Mouse (Mus musculus) macrophage (primary cell): ENCODE results near the gene Dhx8. TPM values are rescaled to one million over a fixed set of nuclear protein-coding genes. Genes with fewer than 3 reads are reported as not detected.
A peak's percentile ranks its signal among the peaks of the same experiment; 100 is the strongest.

Experiments
- H3K27ac ChIP-seq: fragments of 350-480 bp; formaldehyde crosslinking; 2 replicates; pipeline ENCODE4 v1.9.0; 2021
- H3K36me3 ChIP-seq: fragments of 350-480 bp; formaldehyde crosslinking; 2 replicates; pipeline ENCODE4 v1.9.0; 2021; ENCODE audit errors: inconsistent target
- H3K4me3 ChIP-seq: fragments of 350-480 bp; formaldehyde crosslinking; 2 replicates; pipeline ENCODE4 v1.9.0; 2021; ENCODE audit errors: inconsistent target
- H3K79me2 ChIP-seq: fragments of 350-480 bp; formaldehyde crosslinking; 2 replicates; pipeline ENCODE4 v1.9.0; 2021; ENCODE audit errors: inconsistent target
- WGBS: methylation state at CpG from one replicate; pipeline ENCODE4 v1.1.7; 2026; ENCODE audit warnings: inconsistent platforms; ENCODE audit not compliant: missing documents; 5-methylcytosine and 5-hydroxymethylcytosine counted together
- polyA plus RNA-seq: library from polyadenylated mRNA; stranded (reverse); fragments of 250-400 nt; gene quantifications from 3 replicates; pipeline ENCODE4 v1.2.4, GENCODE M21; 2018; ENCODE audit warnings: inconsistent platforms
- total RNA-seq, 78 experiments: library from RNA; depleted of rRNA; stranded (reverse); fragments of 250-400 nt; gene quantifications; 1 replicate in 9 of 78; 2 replicates in 24 of 78; 3 replicates in 43 of 78; 4 replicates in 2 of 78; pipeline ENCODE4 v1.2.4; 2018; ENCODE audit warnings: inconsistent platforms in 56 of 78

Gene Dhx8
- total RNA-seq (2018; cell fraction: chromatin; rRNA removed) = 10 to 100 TPM; 19.7 to 87.1 (median 59.6) TPM
- 10 to 100 TPM; 14.7 to 34.8 (median 27.9) TPM for total RNA-seq (2018; cell fraction: cytosol; rRNA removed)
- 10 to 100 TPM; 21.2 to 54.8 (median 34.3) TPM for total RNA-seq (2018; cell fraction: nucleus; rRNA removed)
- polyA plus RNA-seq = 21.4 to 28.8 TPM (median 28.5 TPM) in 3 replicates

- Histone ChIP-seq H3K36me3 (peaks cover 24% of the 10 kb centered on the region), H3K27ac (peak within 1 kb of the TSS; percentile 68), H3K79me2 (peaks cover 21% of the 10 kb centered on the region), H3K4me3 (peak within 1 kb of the TSS; percentile 98)
- WGBS = under 1% methylated on average over 51 of the region's 51 CpGs
Measured at GRCm38 (mm10) chr11:101732518-101733440, at the start of gene Dhx8. TSS of gene Dhx8 (plus strand) at chr11:101732919.

- Histone ChIP-seq H3K79me2 (no peaks in the 10 kb centered on the region), H3K4me3 (no peak overlapping the region), H3K27ac (no peak overlapping the region), H3K36me3 (no peaks in the 10 kb centered on the region)
- 86% methylated on average over 13 of the region's 13 CpGs for WGBS
Measured at GRCm38 (mm10) chr11:101687351-101688301, 45.1 kb upstream of the Dhx8 start.

- Histone ChIP-seq H3K4me3 (no peak overlapping the region), H3K27ac (no peak overlapping the region), H3K79me2 (no peaks in the 10 kb centered on the region), H3K36me3 (no peaks in the 10 kb centered on the region)
- WGBS = 85% methylated on average over 10 of the region's 10 CpGs
Measured at GRCm38 (mm10) chr11:101689701-101690113, 43.0 kb upstream of the Dhx8 start.

GRCm38 (mm10) chr11:101690326-101690725 is 42.4 kb upstream of the Dhx8 start:
- Histone ChIP-seq H3K36me3 (no peaks in the 10 kb centered on the region), H3K27ac (no peak overlapping the region)
- WGBS = 75% methylated on average over 5 of the region's 5 CpGs

GRCm38 (mm10) chr11:101695906-101696661 is 36.6 kb upstream of the Dhx8 start:
- H3K27ac ChIP-seq = no peak overlapping the region
- H3K36me3 ChIP-seq = no peaks in the 10 kb centered on the region
- H3K4me3 ChIP-seq = no peak overlapping the region
- no peaks in the 10 kb centered on the region for H3K79me2 ChIP-seq
- 30% methylated on average over 20 of the region's 20 CpGs for WGBS

More at GRCm38 (mm10) chr11:101690326-101690725, 42.4 kb upstream of the Dhx8 start:
- Histone ChIP-seq H3K79me2 (no peaks in the 10 kb centered on the region), H3K4me3 (no peak overlapping the region)

- H3K27ac ChIP-seq = no peak overlapping the region
- H3K4me3 ChIP-seq = no peak overlapping the region
- 86% methylated on average over 9 of the region's 9 CpGs for WGBS
- no peaks in the 10 kb centered on the region for H3K36me3 ChIP-seq
- H3K79me2 ChIP-seq = no peaks in the 10 kb centered on the region
Measured at GRCm38 (mm10) chr11:101697156-101697861, 35.4 kb upstream of the Dhx8 start.

- Histone ChIP-seq H3K36me3 (no peaks in the 10 kb centered on the region), H3K4me3 (no peak overlapping the region), H3K79me2 (no peaks in the 10 kb centered on the region), H3K27ac (no peak overlapping the region)
Measured at GRCm38 (mm10) chr11:101698114-101698513, 34.6 kb upstream of the Dhx8 start.

GRCm38 (mm10) chr11:101699556-101699955 is 33.2 kb upstream of the Dhx8 start:
- Histone ChIP-seq H3K36me3 (no peaks in the 10 kb centered on the region), H3K79me2 (no peaks in the 10 kb centered on the region), H3K4me3 (no peak overlapping the region), H3K27ac (no peak overlapping the region)
- 100% methylated on average over 1 of the region's 1 CpGs for WGBS

- Histone ChIP-seq H3K79me2 (no peaks in the 10 kb centered on the region), H3K36me3 (no peaks in the 10 kb centered on the region), H3K27ac (no peak overlapping the region), H3K4me3 (no peak overlapping the region)
- WGBS = 81% methylated on average over 7 of the region's 7 CpGs
Measured at GRCm38 (mm10) chr11:101699991-101700390, 32.7 kb upstream of the Dhx8 start.

- 24% methylated on average over 12 of the region's 12 CpGs for whole genome bisulfite sequencing
- Histone ChIP-seq H3K79me2 (no peaks in the 10 kb centered on the region), H3K27ac (no peak overlapping the region), H3K36me3 (no peaks in the 10 kb centered on the region), H3K4me3 (no peak overlapping the region)
Measured at GRCm38 (mm10) chr11:101700446-101700845, 32.3 kb upstream of the Dhx8 start.

- H3K4me3 ChIP-seq = no peak overlapping the region
- 87% methylated on average over 5 of the region's 5 CpGs for WGBS
- H3K27ac ChIP-seq = no peak overlapping the region
- H3K36me3 ChIP-seq = no peaks in the 10 kb centered on the region
- no peaks in the 10 kb centered on the region for H3K79me2 ChIP-seq
Measured at GRCm38 (mm10) chr11:101704081-101704480, 28.6 kb upstream of the Dhx8 start.

- no peak overlapping the region for H3K27ac ChIP-seq
- 93% methylated on average over 10 of the region's 10 CpGs for WGBS
- H3K4me3 ChIP-seq = no peak overlapping the region
- H3K79me2 ChIP-seq = no peaks in the 10 kb centered on the region
- no peaks in the 10 kb centered on the region for H3K36me3 ChIP-seq
Measured at GRCm38 (mm10) chr11:101706764-101707448, 25.8 kb upstream of the Dhx8 start.

- Histone ChIP-seq H3K4me3 (no peak overlapping the region), H3K36me3 (no peaks in the 10 kb centered on the region), H3K27ac (no peak overlapping the region), H3K79me2 (no peaks in the 10 kb centered on the region)
- 16% methylated on average over 5 of the region's 5 CpGs for WGBS
Measured at GRCm38 (mm10) chr11:101708482-101708881, 24.2 kb upstream of the Dhx8 start.
